ENCODE assay signal across 8 mouse cellular contexts in the genomic region with DNA sequence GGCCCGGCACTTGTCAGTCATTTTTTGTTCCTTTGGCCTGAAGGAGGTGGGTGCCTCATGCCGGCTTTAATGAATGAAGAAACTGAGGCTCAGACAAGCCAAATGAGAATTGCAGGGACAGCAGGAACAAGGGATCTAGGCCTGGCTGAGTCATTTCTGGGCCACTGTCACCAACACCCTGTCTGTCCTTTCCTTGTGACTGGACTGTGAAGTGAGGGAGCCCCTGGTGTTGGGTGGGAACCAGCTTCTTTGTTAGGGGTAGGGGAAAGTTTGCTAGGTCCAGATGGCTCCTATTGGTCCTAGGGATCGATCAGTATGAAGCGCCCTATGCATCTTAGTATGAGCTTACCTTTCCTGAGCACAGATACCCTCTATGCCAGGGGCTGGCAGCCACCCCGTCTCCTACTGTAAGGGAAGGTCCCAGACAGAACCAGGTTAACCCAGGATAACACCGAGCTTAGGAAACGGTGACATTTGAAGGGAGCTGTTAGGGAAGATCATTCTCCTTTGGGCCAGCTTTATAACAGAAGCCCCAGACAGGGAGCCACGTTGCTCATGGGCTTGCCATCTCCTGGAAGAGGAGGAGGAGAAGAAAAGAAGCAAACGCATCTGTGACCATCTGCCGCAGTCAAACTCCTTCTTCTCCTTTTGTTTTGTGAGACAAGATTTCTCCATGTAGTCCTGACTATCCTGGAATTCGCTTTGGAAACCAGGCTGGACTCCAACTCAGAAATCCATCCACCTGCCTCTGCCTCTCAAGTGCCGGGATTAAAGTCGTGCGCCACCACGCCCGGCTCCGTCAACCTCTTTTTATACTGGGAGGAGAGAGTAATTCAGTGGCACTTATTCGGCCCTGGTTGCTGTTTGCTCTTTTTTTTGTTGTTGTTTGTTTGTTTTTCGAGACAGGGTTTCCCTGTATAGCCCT. TPM values are rescaled to one million over a fixed set of nuclear protein-coding genes. Genes with fewer than 3 reads are reported as not detected.
DNase-seq lines count a peak whose midpoint lies in the region; ATAC-seq lines count a peak whose summit lies in the region.

No protein-coding gene starts in this region.

- peaks cover 18% of the 10 kb centered on the region; the same call in 1 of the 2 replicates for H3K27me3 ChIP-seq in kidney, embryonic 15.5 days
- H3K27me3 ChIP-seq in embryonic facial prominence, embryonic 14.5 days (replicated peaks; ENCODE audit: control insufficient read depth, insufficient read depth, low read length), result peaks cover 33% of the 10 kb centered on the region
- peaks cover 24% of the 10 kb centered on the region for H3K27me3 ChIP-seq in intestine, embryonic 14.5 days (replicated peaks; ENCODE audit: control insufficient read depth, insufficient read depth, low read length)
- peaks cover 2% of the 10 kb centered on the region; the same call in 1 of the 2 replicates for H3K27me3 ChIP-seq in midbrain, embryonic 16.5 days (ENCODE audit: control insufficient read depth, insufficient read depth, low read depth, low read length)

- no peak for ATAC-seq in kidney, embryonic 15.5 days (replicated peaks; ENCODE audit: low FRiP score)
- no peak for ATAC-seq in embryonic facial prominence, embryonic 14.5 days (ENCODE audit: low read depth)
- no peak for ATAC-seq in intestine, embryonic 14.5 days (replicated peaks; ENCODE audit: low FRiP score, low TSS enrichment, low read depth)
- ATAC-seq in midbrain, embryonic 16.5 days, result no peak

- 82% methylated on average over 19 of the region's 19 CpGs for WGBS in kidney, embryonic 15.5 days
- 81% methylated on average over 19 of the region's 19 CpGs for WGBS in embryonic facial prominence, embryonic 14.5 days
- 82% methylated on average over 19 of the region's 19 CpGs for WGBS in intestine, embryonic 14.5 days
- WGBS in midbrain, embryonic 16.5 days, result 81% methylated on average over 19 of the region's 19 CpGs

- peak overlapping the region; percentile 61 for H3K27ac ChIP-seq in kidney, embryonic 15.5 days
- H3K27ac ChIP-seq in embryonic facial prominence, embryonic 14.5 days (replicated peaks; ENCODE audit: low read depth, low read length), result no peak overlapping the region
- no peak overlapping the region for H3K27ac ChIP-seq in intestine, embryonic 14.5 days (ENCODE audit: low read depth)
- H3K27ac ChIP-seq in midbrain, embryonic 16.5 days (ENCODE audit: low read length), result peak overlapping the region; percentile 39; the same call in 1 of the 2 replicates

- H3K4me1 ChIP-seq in kidney, embryonic 15.5 days, result peaks cover 59% of the 10 kb centered on the region
- peaks cover 18% of the 10 kb centered on the region for H3K4me1 ChIP-seq in embryonic facial prominence, embryonic 14.5 days (ENCODE audit: control insufficient read depth, insufficient read depth, low read length)
- H3K4me1 ChIP-seq in intestine, embryonic 14.5 days (replicated peaks; ENCODE audit: control insufficient read depth, insufficient read depth, low read length), result peaks cover 17% of the 10 kb centered on the region
- peaks cover 42% of the 10 kb centered on the region; the same call in 1 of the 2 replicates for H3K4me1 ChIP-seq in midbrain, embryonic 16.5 days (ENCODE audit: control insufficient read depth, insufficient read depth, low read length)

- H3K9me3 ChIP-seq in kidney, embryonic 15.5 days (replicated peaks), result no peaks in the 10 kb centered on the region
- H3K9me3 ChIP-seq in embryonic facial prominence, embryonic 14.5 days (ENCODE audit: control insufficient read depth, low read length), result no peaks in the 10 kb centered on the region
- no peaks in the 10 kb centered on the region for H3K9me3 ChIP-seq in intestine, embryonic 14.5 days (ENCODE audit: control insufficient read depth, low read length)
- H3K9me3 ChIP-seq in midbrain, embryonic 16.5 days (replicated peaks; ENCODE audit: control insufficient read depth, low read length, poor library complexity, severe bottlenecking), result no peaks in the 10 kb centered on the region

- peak overlapping the region; percentile 75; the same call in 1 of the 2 replicates for H3K9ac ChIP-seq in kidney, embryonic 15.5 days
- 0 out of 2 replicates have a peak overlapping the region, but pooled peaks have one; percentile 19 for H3K9ac ChIP-seq in embryonic facial prominence, embryonic 14.5 days (ENCODE audit: low read depth, low read length)
- no peak overlapping the region for H3K9ac ChIP-seq in intestine, embryonic 14.5 days (ENCODE audit: low read length)
- H3K9ac ChIP-seq in midbrain, embryonic 16.5 days (ENCODE audit: low read depth, low read length), result peak overlapping the region; percentile 80

- DNase-seq in kidney, postnatal 25 days, result no peak
- DNase-seq in embryonic facial prominence, embryonic 14.5 days (ENCODE audit: low spot score), result no peak
- DNase-seq in intestine, embryonic 14.5 days (ENCODE audit: low spot score), result no peak
- DNase-seq in adrenal gland, postnatal 14 days, result no peak
- no peak for DNase-seq in adrenal gland, adult 2 months
- no peak for DNase-seq in spleen, postnatal 4 days (ENCODE audit: low spot score in 2 of 2)

- peak overlapping the region; percentile 76 for H3K4me3 ChIP-seq in kidney, embryonic 15.5 days (replicated peaks)
- H3K4me3 ChIP-seq in embryonic facial prominence, embryonic 14.5 days (ENCODE audit: low read depth, low read length), result peak overlapping the region; percentile 64; the same call in 1 of the 2 replicates
- no peak overlapping the region for H3K4me3 ChIP-seq in intestine, embryonic 14.5 days (ENCODE audit: low read depth, low read length)
- no peak overlapping the region; the same call in 1 of the 2 replicates for H3K4me3 ChIP-seq in midbrain, embryonic 16.5 days (ENCODE audit: low read depth, low read length)

- peaks cover 8% of the 10 kb centered on the region; the same call in 1 of the 2 replicates for H3K36me3 ChIP-seq in kidney, embryonic 15.5 days
- H3K36me3 ChIP-seq in embryonic facial prominence, embryonic 14.5 days (ENCODE audit: control insufficient read depth, insufficient read depth, low read length), result no peaks in the 10 kb centered on the region
- H3K36me3 ChIP-seq in intestine, embryonic 14.5 days (ENCODE audit: control insufficient read depth, insufficient read depth, low read length), result peaks cover 7% of the 10 kb centered on the region
- H3K36me3 ChIP-seq in midbrain, embryonic 16.5 days (ENCODE audit: control insufficient read depth, insufficient read depth, low read length), result no peaks in the 10 kb centered on the region

- peak overlapping the region; percentile 98 for H3K4me2 ChIP-seq in kidney, embryonic 15.5 days
- peak overlapping the region; percentile 98 for H3K4me2 ChIP-seq in embryonic facial prominence, embryonic 14.5 days (ENCODE audit: low read depth, low read length)
- peak overlapping the region; percentile 91 for H3K4me2 ChIP-seq in intestine, embryonic 14.5 days (ENCODE audit: low read length)
- H3K4me2 ChIP-seq in midbrain, embryonic 16.5 days (ENCODE audit: low read length), result peak overlapping the region; percentile 94

RNA-seq across cellular contexts. Expression of a gene that starts 1.0 kb away (rescaled TPM):
- 3.7 and 5.5 TPM in 2 replicates for polyA plus RNA-seq in kidney, embryonic 15.5 days (2015; fragmentation: Nextera tagmentation; extraction: Ambion mirVana)
- polyA plus RNA-seq in embryonic facial prominence, embryonic 14.5 days (2014; fragmentation: Nextera tagmentation; extraction: Ambion mirVana), result 2.0 and 3.6 TPM in 2 replicates
- 4.0 and 4.7 TPM in 2 replicates for polyA plus RNA-seq in intestine, embryonic 14.5 days (2014; fragmentation: Nextera tagmentation; extraction: Ambion mirVana)
- 5.2 and 6.1 TPM in 2 replicates for polyA plus RNA-seq in midbrain, embryonic 16.5 days (2015; fragmentation: Nextera tagmentation; extraction: Ambion mirVana)
- 9.1 and 15.4 TPM in 2 replicates for total RNA-seq in adrenal gland, postnatal 14 days (2021)
- total RNA-seq in adrenal gland, adult 2 months (2021), result 1 to 10 TPM; 5.5 to 7.1 TPM
- 22.5 and 30.8 TPM in 2 replicates for polyA plus RNA-seq in adrenal gland, adult 2 months (2012; rRNA removed)

RNA-seq across cellular contexts. Expression of a gene that starts 1.3 kb away (rescaled TPM):
- polyA plus RNA-seq in kidney, embryonic 15.5 days (2015; fragmentation: Nextera tagmentation; extraction: Ambion mirVana), result 151 and 157 TPM in 2 replicates
- 104 and 107 TPM in 2 replicates for polyA plus RNA-seq in embryonic facial prominence, embryonic 14.5 days (2014; fragmentation: Nextera tagmentation; extraction: Ambion mirVana)
- polyA plus RNA-seq in intestine, embryonic 14.5 days (2014; fragmentation: Nextera tagmentation; extraction: Ambion mirVana), result 177 and 187 TPM in 2 replicates
- 93.3 and 103 TPM in 2 replicates for polyA plus RNA-seq in midbrain, embryonic 16.5 days (2015; fragmentation: Nextera tagmentation; extraction: Ambion mirVana)
- total RNA-seq in adrenal gland, postnatal 14 days (2021), result 60.4 and 79.3 TPM in 2 replicates
- 10 to 100 TPM; 51.6 to 71.6 TPM for total RNA-seq in adrenal gland, adult 2 months (2021)
- polyA plus RNA-seq in adrenal gland, adult 2 months (2012; rRNA removed), result 38.4 and 45.5 TPM in 2 replicates

RNA-seq across cellular contexts. Expression of a gene that starts 30.7 kb away (rescaled TPM):
- 55.2 and 56.4 TPM in 2 replicates for polyA plus RNA-seq in kidney, embryonic 15.5 days (2015; fragmentation: Nextera tagmentation; extraction: Ambion mirVana)
- 21.2 and 30.4 TPM in 2 replicates for polyA plus RNA-seq in embryonic facial prominence, embryonic 14.5 days (2014; fragmentation: Nextera tagmentation; extraction: Ambion mirVana)
- polyA plus RNA-seq in intestine, embryonic 14.5 days (2014; fragmentation: Nextera tagmentation; extraction: Ambion mirVana), result 21.9 and 23.4 TPM in 2 replicates
- 25.5 and 27.1 TPM in 2 replicates for polyA plus RNA-seq in midbrain, embryonic 16.5 days (2015; fragmentation: Nextera tagmentation; extraction: Ambion mirVana)
- 8.4 and 10.5 TPM in 2 replicates for total RNA-seq in adrenal gland, postnatal 14 days (2021)
- 10 to 100 TPM; 12.0 to 14.5 TPM for total RNA-seq in adrenal gland, adult 2 months (2021)
- polyA plus RNA-seq in adrenal gland, adult 2 months (2012; rRNA removed), result 27.6 and 30.2 TPM in 2 replicates

Comparison
In these comparisons a context has a peak if more than half of its experiments do, and no peak if none do; other contexts are left out.
1. H3K27ac ChIP-seq: peak in kidney, embryonic 15.5 days (single experiment) and midbrain, embryonic 16.5 days (single experiment); none in embryonic facial prominence, embryonic 14.5 days (single experiment) and intestine, embryonic 14.5 days (single experiment).
2. H3K4me3 ChIP-seq: peak in kidney, embryonic 15.5 days (single experiment) and embryonic facial prominence, embryonic 14.5 days (single experiment); none in intestine, embryonic 14.5 days (single experiment) and midbrain, embryonic 16.5 days (single experiment).
3. Peak in every context shown above with its lines, with median percentiles within 50 percentile points of each other: H3K4me2 ChIP-seq.